Mouse (Mus musculus) E14TG2a.4 (cell line): ENCODE results near the gene Spryd3.

Experiments used
- CTCF ChIP-seq: conservative IDR thresholded peaks from 2 replicates; pipeline ENCODE4 v1.5.1; 2014; ENCODE audit warnings: low read length
- POU5F1 ChIP-seq: IDR thresholded peaks from 2 replicates; pipeline ENCODE4 v1.6.1; 2014; ENCODE audit warnings: low read length, borderline replicate concordance

DNA sequence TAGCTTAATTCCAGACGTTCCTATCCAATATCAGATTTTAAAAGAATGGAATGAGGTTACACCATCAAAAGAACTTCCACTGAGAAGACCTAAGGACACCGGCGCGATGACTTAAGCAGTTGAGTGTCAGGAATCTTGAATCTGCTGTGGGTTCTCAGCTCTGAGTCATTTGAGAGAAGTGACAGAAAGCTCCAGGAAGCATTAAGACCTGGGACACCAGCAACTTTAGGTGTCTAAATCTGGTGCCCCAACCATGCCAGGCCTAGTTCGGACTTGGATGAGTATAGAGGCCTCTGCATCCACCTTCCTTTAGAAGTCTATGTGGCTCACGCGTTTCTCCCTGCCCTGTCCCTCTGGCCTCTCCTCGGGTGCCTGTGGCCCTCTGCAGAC, 36.3 kb downstream of the Spryd3 start:
- TF ChIP-seq CTCF = no peak
- no peak for TF ChIP-seq POU5F1
